Mouse (Mus musculus): Measurements from ENCODE around the gene Kif5c. TPM values are rescaled to one million over a fixed set of nuclear protein-coding genes. Genes with fewer than 3 reads are reported as not detected.

The Kif5c gene
- polyA plus RNA-seq, 1 experiment from 2014 or later: 1.0 TPM

DNA sequence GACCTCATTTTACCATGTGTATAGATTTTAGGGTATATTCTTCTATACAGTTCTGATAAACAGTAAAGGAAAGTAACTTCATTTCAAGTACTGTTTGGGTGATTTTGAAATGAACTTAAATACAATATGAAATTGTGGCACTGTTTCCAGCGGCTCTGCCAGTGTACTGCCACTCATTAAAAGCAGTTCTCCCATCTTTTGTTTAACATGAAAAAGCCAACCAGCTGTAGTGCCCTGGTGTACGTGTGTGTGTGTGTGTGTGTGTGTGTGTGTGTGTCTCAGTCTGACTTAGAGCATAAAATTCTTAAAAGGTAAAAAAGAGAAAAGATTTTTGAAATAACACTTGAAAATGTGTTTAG is 110.5 kb downstream of the Kif5c start:
- no peak overlapping the region for H3K9ac ChIP-seq
- H3K4me1 ChIP-seq (ENCODE audit: insufficient read depth): no peaks in the 10 kb centered on the region
- no peaks in the 10 kb centered on the region for H3K27me3 ChIP-seq (ENCODE audit: insufficient read depth, low read length)
- H3K27ac ChIP-seq (ENCODE audit: low read depth): no peak overlapping the region
- WGBS: 68% methylated on average over 2 of the region's 2 CpGs
- H3K4me2 ChIP-seq: no peak overlapping the region
- no peak overlapping the region for H3K4me3 ChIP-seq (ENCODE audit: low read depth, low read length)
- DNase-seq (no peak), ATAC-seq (ENCODE audit: insufficient read depth) (no peak)
- H3K9me3 ChIP-seq (ENCODE audit: low read depth, low read length): no peaks in the 10 kb centered on the region
- TF ChIP-seq CTCF (IDR thresholded peaks at IDR 0.05; ENCODE audit: low read depth): no peak
- no peaks in the 10 kb centered on the region for H3K36me3 ChIP-seq (ENCODE audit: insufficient read depth)

DNA sequence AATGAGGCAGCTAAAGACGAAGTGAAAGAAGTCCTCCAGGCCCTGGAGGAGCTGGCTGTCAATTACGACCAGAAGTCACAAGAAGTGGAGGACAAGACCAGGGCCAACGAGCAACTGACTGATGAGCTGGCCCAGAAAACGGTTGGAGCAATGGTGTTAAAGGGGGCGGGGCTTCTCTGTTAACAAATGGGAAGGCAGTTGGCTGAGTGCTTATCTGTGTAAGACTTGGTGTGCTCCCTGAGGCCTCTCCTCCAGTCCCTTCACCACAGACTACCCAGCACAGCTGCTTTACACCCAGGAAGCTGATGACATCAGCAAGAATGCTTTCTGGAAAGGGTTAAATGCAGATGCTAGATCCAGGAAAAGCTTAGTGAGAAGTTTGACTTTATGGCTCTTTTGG is 111.1 kb downstream of the Kif5c start:
- no peak for DNase-seq
- TF ChIP-seq CTCF (IDR thresholded peaks at IDR 0.05; ENCODE audit: low read depth): no peak
- no peaks in the 10 kb centered on the region for H3K9me3 ChIP-seq (ENCODE audit: low read depth, low read length)
- H3K27me3 ChIP-seq (ENCODE audit: insufficient read depth, low read length): no peaks in the 10 kb centered on the region
- no peak overlapping the region for H3K4me3 ChIP-seq (ENCODE audit: low read depth, low read length)
- 0 out of 2 replicates have a peak, but pooled peaks have one; percentile 30 for ATAC-seq (ENCODE audit: insufficient read depth)
- H3K27ac ChIP-seq (ENCODE audit: low read depth): no peak overlapping the region
- no peak overlapping the region for H3K9ac ChIP-seq
- H3K4me2 ChIP-seq: no peak overlapping the region
- WGBS: 25% methylated on average over 5 of the region's 5 CpGs
- no peaks in the 10 kb centered on the region for H3K36me3 ChIP-seq (ENCODE audit: insufficient read depth)
- H3K4me1 ChIP-seq (ENCODE audit: insufficient read depth): no peaks in the 10 kb centered on the region

DNA sequence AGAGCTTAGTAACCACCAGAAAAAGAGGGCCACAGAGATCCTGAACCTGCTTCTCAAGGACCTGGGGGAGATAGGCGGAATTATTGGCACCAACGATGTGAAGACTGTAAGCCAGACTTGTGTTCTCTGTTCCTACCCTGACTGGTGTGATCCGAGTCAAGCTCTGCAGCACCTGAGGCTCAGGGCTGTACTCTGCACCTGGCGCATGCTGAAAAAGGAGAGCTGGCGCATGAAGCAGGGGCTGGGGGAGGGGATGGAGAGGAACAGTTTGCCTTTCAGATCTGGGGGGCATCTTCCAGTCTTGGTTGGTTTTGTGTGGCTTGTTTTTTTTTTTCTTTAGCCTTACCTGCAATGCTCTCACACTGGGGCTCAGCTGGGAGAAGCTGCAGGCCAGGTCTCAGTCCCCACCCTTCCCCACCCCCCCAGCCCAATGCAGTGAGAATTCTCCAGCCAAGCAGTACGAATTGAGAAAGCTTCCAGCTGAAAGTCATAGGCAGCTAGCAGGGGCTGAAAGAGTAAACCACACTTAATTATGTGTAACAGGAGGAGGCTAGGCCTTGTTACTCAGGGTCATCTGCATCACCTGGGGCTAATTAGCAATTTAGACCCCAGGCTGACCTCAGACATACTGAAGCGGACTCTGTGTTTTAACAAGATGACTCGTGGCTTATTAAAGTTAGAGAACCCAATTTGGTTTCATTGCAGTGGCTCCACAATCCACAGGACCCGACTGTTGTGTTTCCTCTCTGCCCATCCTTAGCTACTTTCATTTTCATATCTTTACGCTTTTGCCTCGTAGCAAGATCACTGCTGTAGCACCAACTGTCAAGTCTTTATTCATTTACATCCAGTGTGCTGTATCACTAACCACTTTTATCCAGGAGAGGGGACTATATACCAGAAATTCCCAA is 113.9 kb downstream of the Kif5c start:
- H3K4me3 ChIP-seq (ENCODE audit: low read depth, low read length): no peak overlapping the region
- ATAC-seq (ENCODE audit: insufficient read depth) (no peak), DNase-seq (no peak)
- no peaks in the 10 kb centered on the region for H3K27me3 ChIP-seq (ENCODE audit: insufficient read depth, low read length)
- H3K4me2 ChIP-seq: no peak overlapping the region
- no peak overlapping the region for H3K9ac ChIP-seq
- H3K4me1 ChIP-seq (ENCODE audit: insufficient read depth): no peaks in the 10 kb centered on the region
- H3K9me3 ChIP-seq (ENCODE audit: low read depth, low read length): no peaks in the 10 kb centered on the region
- no peak for TF ChIP-seq CTCF (IDR thresholded peaks at IDR 0.05; ENCODE audit: low read depth)
- H3K27ac ChIP-seq (ENCODE audit: low read depth): no peak overlapping the region
- H3K36me3 ChIP-seq (ENCODE audit: insufficient read depth): no peaks in the 10 kb centered on the region
- 64% methylated on average over 11 of the region's 11 CpGs for WGBS

- no peaks in the 10 kb centered on the region for H3K9me3 ChIP-seq (ENCODE audit: low read depth, low read length)
Measured at GRCm38 (mm10) chr2:49733656-49734008, 114.5 kb downstream of the Kif5c start.

GRCm38 (mm10) chr2:49734013-49734780 is 115.1 kb downstream of the Kif5c start:
- Histone ChIP-seq H3K9me3 (ENCODE audit: low read depth, low read length) (no peaks in the 10 kb centered on the region), H3K4me1 (ENCODE audit: insufficient read depth) (0 out of 2 replicates have a peak, but pooled peaks cover under 1% of the 10 kb centered on the region), H3K27me3 (ENCODE audit: insufficient read depth, low read length) (no peaks in the 10 kb centered on the region), H3K27ac (ENCODE audit: low read depth) (no peak overlapping the region), H3K4me3 (ENCODE audit: low read depth, low read length) (no peak overlapping the region), H3K4me2 (0 out of 2 replicates have a peak overlapping the region, but pooled peaks have one; percentile 14), H3K36me3 (ENCODE audit: insufficient read depth) (no peaks in the 10 kb centered on the region), H3K9ac (no peak overlapping the region)
- WGBS: 52% methylated on average over 7 of the region's 7 CpGs
- peak; percentile 95 for DNase-seq
- TF ChIP-seq CTCF (IDR thresholded peaks at IDR 0.05; ENCODE audit: low read depth): peak; percentile 92
- ATAC-seq (ENCODE audit: insufficient read depth): peak; percentile 50

More at GRCm38 (mm10) chr2:49733656-49734008, 114.5 kb downstream of the Kif5c start:
- H3K4me2 ChIP-seq: 0 out of 2 replicates have a peak overlapping the region, but pooled peaks have one; percentile 14
- H3K27me3 ChIP-seq (ENCODE audit: insufficient read depth, low read length): no peaks in the 10 kb centered on the region
- no peak overlapping the region for H3K4me3 ChIP-seq (ENCODE audit: low read depth, low read length)
- H3K9ac ChIP-seq: no peak overlapping the region
- H3K36me3 ChIP-seq (ENCODE audit: insufficient read depth): no peaks in the 10 kb centered on the region
- DNase-seq: peak; percentile 35
- H3K27ac ChIP-seq (ENCODE audit: low read depth): no peak overlapping the region
- WGBS: 49% methylated on average over 7 of the region's 7 CpGs
- no peaks in the 10 kb centered on the region for H3K4me1 ChIP-seq (ENCODE audit: insufficient read depth)
- 0 out of 2 replicates have a peak, but pooled peaks have one; percentile 18 for ATAC-seq (ENCODE audit: insufficient read depth)
- no peak for TF ChIP-seq CTCF (IDR thresholded peaks at IDR 0.05; ENCODE audit: low read depth)

GRCm38 (mm10) chr2:49735386-49735785 is 116.3 kb downstream of the Kif5c start:
- no peaks in the 10 kb centered on the region for H3K36me3 ChIP-seq (ENCODE audit: insufficient read depth)
- no peak overlapping the region for H3K27ac ChIP-seq (ENCODE audit: low read depth)
- no peak for TF ChIP-seq CTCF (IDR thresholded peaks at IDR 0.05; ENCODE audit: low read depth)
- 0 out of 2 replicates have a peak, but pooled peaks cover 5% of the 10 kb centered on the region for H3K4me1 ChIP-seq (ENCODE audit: insufficient read depth)
- no peak overlapping the region for H3K4me3 ChIP-seq (ENCODE audit: low read depth, low read length)
- H3K4me2 ChIP-seq: no peak overlapping the region
- 71% methylated on average over 13 of the region's 13 CpGs for WGBS
- H3K9me3 ChIP-seq (ENCODE audit: low read depth, low read length): no peaks in the 10 kb centered on the region
- ATAC-seq (ENCODE audit: insufficient read depth): no peak
- H3K9ac ChIP-seq: no peak overlapping the region
- no peak for DNase-seq
- H3K27me3 ChIP-seq (ENCODE audit: insufficient read depth, low read length): no peaks in the 10 kb centered on the region

GRCm38 (mm10) chr2:49739046-49739445 is 119.9 kb downstream of the Kif5c start:
- TF ChIP-seq CTCF (IDR thresholded peaks at IDR 0.05; ENCODE audit: low read depth): no peak
- H3K36me3 ChIP-seq (ENCODE audit: insufficient read depth): no peaks in the 10 kb centered on the region
- DNase-seq (peak; percentile 68), ATAC-seq (ENCODE audit: insufficient read depth) (peak; percentile 67; the same call in 1 of the 2 replicates)
- H3K4me1 ChIP-seq (ENCODE audit: insufficient read depth): 0 out of 2 replicates have a peak, but pooled peaks cover 5% of the 10 kb centered on the region
- H3K27ac ChIP-seq (ENCODE audit: low read depth): peak overlapping the region; percentile 54; the same call in 1 of the 2 replicates
- no peaks in the 10 kb centered on the region for H3K27me3 ChIP-seq (ENCODE audit: insufficient read depth, low read length)
- H3K9me3 ChIP-seq (ENCODE audit: low read depth, low read length): no peaks in the 10 kb centered on the region
- WGBS: 55% methylated on average over 5 of the region's 5 CpGs
- H3K4me2 ChIP-seq: no peak overlapping the region
- H3K9ac ChIP-seq: no peak overlapping the region
- no peak overlapping the region for H3K4me3 ChIP-seq (ENCODE audit: low read depth, low read length)
